Mouse (Mus musculus): Measurements from ENCODE around the gene Olig1. TPM values are rescaled to one million over a fixed set of nuclear protein-coding genes. Genes with fewer than 3 reads are reported as not detected.

The Olig1 gene
- total RNA-seq, 2 experiments from 2014 or later, result 160 to 181 TPM

- DNase-seq (ENCODE audit: extremely low spot score in 1 of 2, low spot score in 1 of 2), result no peak
These were observed 34.5 kb downstream of the Olig1 start for GRCm38 (mm10) chr16:91303776-91304709.

- DNase-seq (ENCODE audit: extremely low spot score in 1 of 2, low spot score in 1 of 2), result peak in 1 of 2 experiments; percentile 12
These were observed 36.0 kb downstream of the Olig1 start for GRCm38 (mm10) chr16:91305512-91306111.

- DNase-seq (ENCODE audit: extremely low spot score in 1 of 2, low spot score in 1 of 2), result no peak
These were observed 40.3 kb downstream of the Olig1 start for GRCm38 (mm10) chr16:91309872-91310271.

- no peak for DNase-seq (ENCODE audit: extremely low spot score in 1 of 2, low spot score in 1 of 2)
These were observed 43.3 kb downstream of the Olig1 start for GRCm38 (mm10) chr16:91312921-91313320.

- peak; percentile 50 to 76 for DNase-seq (ENCODE audit: extremely low spot score in 1 of 2, low spot score in 1 of 2)
These were observed 44.7 kb downstream of the Olig1 start for GRCm38 (mm10) chr16:91314114-91314775.

- DNase-seq (ENCODE audit: extremely low spot score in 1 of 2, low spot score in 1 of 2), result no peak
These were observed 50.6 kb downstream of the Olig1 start for GRCm38 (mm10) chr16:91320191-91320590.

- DNase-seq (ENCODE audit: extremely low spot score in 1 of 2, low spot score in 1 of 2), result peak in 1 of 2 experiments; percentile 15
These were observed 51.0 kb downstream of the Olig1 start for GRCm38 (mm10) chr16:91320608-91321007.

Other genes starting within 250 kb of the Olig1 start
- gene Paxbp1, start 225.2 kb upstream of the Olig1 start, total RNA-seq (2021), result 10 to 100 TPM; 51.3 to 77.8 TPM
- gene 4932438H23Rik, start 174.7 kb upstream of the Olig1 start, total RNA-seq (2021), result 1 to 10 TPM in 1 of 2 experiments, under 1 TPM in 1; 0.89 to 1.1 TPM
- 10 to 100 TPM; 37.2 to 38.6 TPM for gene Olig2, start 44.3 kb upstream of the Olig1 start, total RNA-seq (2021)
- gene Ifnar2, start 103.0 kb downstream of the Olig1 start, total RNA-seq (2021), result 10 to 100 TPM; 23.8 TPM
- not detected for gene Gm21970, start 121.9 kb downstream of the Olig1 start, total RNA-seq (2021)
- 10 to 100 TPM in 1 of 2 experiments, 1 to 10 TPM in 1; 9.7 to 11.2 TPM for gene Il10rb, start 136.4 kb downstream of the Olig1 start, total RNA-seq (2021)
- 10 to 100 TPM; 48.8 to 55.6 TPM for gene Ifnar1, start 215.5 kb downstream of the Olig1 start, total RNA-seq (2021)

Data from layer of hippocampus, postnatal 25 days (tissue).